Mouse (Mus musculus): ENCODE measurements at regions not wholly inside any gene's neighbourhood (a gene's known extent, or its start where the extent isn't known, plus 50 kb on each side); places are given as distances from the start of the nearest gene placed in this dataset.

DNA sequence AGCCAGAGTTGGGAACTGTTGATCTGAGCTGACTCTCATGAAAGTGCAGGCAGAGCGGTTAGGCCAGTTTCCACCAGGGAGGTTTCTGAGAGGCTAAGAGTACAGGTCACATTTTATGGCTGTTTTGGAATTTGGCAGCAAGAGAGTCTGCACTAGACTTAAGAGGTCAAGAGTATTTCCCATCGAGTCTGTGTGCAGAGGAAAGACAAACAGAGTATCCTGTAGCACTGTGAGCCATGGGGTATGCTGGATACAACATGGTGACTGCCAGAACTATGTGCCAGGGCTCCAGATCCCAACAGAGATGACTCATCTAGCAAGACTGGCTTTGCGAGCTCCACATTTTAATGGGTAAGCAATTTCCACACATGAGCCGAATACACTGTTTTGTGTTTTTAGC lies 146.0 kb upstream of the Mpped2 start:
- DNase-seq, result no peak

DNA sequence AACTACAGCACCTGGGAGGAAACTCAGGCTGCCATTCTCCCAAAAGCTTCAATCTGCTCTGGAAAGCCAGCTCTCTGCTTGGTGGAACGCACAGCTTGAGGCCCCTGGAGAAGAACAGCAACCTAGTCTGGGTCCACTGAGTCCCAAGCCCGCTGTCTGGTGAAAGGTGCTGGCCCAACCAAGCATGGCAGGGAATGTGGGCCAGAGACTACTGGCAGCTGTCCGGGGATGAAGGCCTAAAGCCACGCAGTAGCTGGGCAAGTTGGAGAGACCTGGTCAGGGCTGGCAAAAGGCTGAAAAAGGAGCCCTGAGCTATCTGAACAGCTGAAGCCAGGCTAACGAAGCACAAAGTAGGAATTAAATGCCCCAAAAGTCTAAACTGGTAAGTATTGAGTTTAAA lies 139.4 kb upstream of the Mpped2 start:
- DNase-seq, result no peak

DNA sequence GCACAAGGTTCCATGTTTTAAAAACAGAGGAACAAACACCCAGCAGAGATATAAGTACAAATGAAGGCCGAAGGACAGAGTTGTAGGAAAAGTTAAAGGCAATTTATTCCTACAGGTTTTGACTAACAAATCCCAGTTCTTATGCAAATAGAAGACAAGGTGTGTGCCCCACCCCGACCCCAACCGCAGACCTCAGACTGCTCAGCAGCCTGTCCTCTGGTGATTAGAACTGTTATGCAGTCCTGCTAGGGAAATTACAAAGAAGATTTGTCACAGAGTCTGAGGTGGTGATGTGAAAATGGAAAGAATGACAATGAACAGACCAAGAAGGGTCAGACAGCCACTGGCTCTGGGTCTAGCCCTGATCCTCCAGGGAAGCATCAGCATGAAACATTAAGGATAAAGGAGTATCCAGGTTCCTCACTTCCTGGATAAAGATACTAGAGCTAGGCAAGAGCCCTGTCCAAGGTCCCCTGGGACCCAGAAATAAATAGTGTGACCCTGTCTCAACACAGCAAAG lies 131.4 kb upstream of the Mpped2 start:
- no peak for DNase-seq

DNA sequence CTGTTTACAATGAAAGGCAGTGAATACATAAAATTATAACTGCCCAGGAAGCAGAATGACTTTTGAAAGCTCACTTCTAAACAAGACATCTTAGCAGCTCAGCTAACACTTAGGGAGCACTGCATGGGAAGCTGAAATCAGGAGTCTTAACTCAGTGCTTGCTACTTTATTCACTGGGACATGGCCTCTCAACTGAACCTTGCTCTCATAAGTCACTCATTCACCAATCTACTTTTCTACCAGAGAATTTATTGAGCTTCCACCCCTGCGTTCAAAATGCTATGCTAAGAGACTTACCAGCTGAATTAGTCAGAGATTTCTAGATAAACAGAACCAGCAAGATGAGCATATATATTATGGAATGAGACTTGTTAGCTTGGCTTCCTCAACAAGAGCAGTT lies 122.8 kb upstream of the Mpped2 start:
- no peak for DNase-seq

DNA sequence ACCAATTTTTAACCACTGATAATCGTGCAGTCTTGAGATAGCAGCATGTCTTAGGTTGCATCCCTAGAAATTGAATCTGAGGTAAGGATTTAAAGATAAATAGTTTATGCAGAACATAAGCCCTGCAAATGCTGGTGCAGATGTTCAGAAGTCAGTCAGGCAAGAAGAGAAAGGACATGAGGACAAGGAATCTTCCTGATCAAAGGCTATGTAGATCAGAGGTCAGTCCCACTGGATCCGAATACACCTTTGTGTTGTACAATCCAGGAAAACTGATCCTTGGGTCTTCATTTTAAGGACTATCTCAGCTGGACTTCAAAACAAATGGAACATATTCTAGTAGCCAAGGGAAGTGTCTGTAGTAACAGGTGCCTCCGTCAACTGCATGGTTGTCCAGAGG lies 121.7 kb upstream of the Mpped2 start:
- DNase-seq, result no peak

DNA sequence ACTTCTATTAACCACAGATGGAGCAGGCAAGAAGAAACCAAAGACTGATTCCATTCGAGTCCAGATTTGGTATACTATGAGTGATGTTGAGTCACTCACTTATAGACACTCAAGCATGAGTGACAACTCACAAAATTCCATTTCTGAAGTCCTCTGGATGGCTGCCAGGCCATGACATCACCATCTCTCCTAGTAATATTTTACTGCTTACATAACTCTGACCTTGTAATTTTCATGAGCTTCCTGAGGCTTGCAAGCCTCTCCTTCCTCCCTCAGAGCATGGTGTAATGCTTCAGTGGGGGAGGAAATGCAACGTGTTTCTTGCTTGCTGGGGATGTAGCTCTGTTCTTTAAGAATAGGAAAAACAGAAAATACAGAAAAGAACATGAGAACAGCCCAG lies 121.2 kb upstream of the Mpped2 start:
- DNase-seq, result no peak

DNA sequence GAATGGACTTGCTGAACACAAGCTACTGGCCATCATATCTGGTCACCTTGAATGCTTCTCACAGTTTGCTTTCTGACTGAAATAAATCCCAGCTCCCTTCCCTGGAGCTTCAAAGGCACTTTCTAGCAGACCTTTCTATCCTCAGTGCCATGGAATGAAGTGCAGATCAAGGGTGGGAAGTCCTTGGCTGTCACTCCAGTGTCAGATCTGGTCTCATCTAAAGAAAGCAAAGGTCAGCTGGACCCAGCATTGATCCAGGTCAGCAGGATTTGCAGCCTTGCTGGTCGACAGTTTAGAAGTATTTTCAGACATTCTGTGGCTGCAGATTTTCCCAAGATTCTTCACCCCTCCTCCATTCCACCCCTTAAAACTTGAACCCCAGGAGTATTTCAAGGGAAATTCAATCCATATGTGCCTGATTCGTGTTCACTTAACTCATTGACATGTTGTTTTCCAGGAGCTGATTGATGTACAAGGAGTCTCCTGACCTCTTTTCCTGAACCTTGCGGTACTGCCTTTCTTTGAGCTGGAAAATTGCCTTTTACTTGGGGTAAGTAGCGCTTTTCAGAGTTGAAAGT lies 116.2 kb upstream of the Mpped2 start:
- DNase-seq, result no peak

DNA sequence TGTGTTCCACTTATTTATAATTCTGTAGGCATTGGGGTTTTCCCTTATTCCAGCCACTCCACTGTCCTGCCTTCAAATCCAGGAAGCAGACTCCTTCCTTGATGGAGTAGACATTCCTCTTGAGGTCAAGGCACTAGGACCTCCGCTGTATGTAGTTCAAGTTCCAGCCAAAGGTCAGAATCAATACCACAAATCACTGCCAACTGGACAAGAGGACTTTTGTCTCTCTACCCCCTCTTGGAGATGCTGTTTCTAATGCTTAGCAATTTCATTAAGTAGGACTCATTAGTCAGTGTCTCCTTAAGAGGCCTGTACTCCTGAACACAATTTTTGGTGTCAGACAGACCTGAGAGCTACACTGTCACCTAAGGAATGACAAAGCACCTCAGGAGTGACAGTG lies 115.0 kb upstream of the Mpped2 start:
- DNase-seq, result no peak

DNA sequence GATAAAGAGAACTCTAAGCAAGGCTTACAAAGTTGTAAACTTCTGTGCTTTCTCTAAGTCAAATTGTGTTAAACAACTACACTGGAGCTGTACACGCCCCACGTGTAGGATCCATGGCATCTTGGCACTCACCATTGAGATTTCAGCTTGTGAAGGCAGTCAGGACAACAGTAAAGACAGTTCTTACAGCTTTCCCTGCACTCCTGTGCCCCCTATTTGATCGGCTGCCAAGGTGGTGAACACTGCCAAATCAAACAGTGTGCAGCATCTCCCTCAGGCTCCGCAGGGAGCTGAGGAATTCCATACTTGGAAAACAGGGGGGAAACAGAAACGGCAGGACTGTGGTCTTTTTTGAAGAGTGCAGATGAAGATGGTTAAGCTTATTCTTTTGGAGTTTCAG lies 112.4 kb upstream of the Mpped2 start:
- DNase-seq, result peak; percentile 44

DNA sequence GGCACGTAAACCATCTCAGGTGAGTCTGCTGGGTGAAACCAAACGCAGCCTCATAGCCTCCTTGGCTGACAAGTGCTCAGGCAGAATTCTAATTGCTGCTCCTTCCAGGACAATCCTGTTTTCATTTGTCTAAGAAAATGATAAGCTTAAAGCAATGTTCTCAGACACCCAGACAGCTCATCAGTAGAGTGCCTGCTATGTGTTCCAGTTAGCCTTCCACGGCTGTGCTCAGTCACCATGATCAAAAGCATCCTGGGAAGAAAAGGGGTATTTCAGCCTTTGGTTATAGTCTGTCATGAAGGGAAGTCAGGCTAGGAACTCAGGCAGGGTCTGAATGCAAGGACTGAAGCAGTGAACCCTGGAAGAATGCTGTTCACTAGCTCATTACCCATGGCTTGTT lies 71.8 kb upstream of the Mpped2 start:
- DNase-seq, result no peak

DNA sequence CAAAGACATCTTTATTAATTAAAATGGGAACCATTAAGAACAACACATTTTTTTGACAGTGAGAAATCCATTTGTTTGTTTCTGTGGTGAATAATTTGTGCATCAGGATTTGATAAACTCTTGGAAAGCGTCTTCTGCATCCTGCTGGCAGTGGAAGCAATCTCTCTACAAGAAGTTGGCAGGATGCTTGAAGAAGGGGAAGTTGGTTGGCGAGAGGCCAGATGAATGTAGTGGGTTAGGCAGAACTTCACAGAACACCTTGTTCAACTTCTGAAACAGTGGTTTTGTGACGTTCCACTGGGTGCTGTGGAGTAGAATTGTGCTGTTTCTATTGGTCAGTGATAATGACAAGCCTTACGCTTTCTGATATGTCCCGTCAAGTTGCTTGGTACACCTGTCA lies 70.7 kb upstream of the Mpped2 start:
- peak; percentile 25 for DNase-seq

DNA sequence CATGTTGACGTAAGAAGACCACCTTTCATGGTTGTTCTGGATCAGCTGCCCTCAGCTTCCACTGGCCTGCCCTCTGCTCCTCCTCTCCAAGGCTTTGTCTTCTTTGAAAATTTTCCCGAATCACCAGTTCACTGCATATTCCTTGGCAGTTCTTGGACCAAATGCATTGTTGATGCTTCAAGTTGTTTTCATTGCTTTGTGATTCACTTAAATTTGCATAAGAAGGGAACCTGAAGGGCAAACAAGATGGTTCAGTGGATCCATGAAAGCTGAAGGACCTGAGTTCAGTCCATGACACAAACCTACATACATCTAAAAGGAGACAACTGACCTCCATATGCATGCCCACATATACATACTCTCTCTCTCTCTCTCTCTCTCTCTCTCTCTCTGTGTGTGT lies 69.4 kb upstream of the Mpped2 start:
- DNase-seq, result no peak

DNA sequence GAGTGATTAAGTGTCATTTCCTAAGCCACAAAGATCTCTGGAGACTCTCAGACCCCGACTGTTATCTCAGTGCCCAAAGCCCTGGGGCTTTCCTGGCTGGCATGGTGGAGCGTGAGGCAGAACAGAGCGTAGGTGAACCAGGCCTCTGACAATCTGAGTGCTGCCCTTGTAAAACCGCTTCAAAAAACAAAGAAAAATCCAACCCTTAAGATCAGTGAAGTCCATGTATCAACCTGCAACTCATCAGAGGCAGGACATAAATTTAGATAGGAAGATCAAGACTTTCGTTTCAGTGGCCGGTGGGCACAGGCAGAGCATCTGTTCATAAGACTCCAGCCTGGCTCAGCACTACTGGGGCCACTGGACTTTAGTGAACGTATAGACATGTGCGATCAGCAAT lies 61.1 kb upstream of the Mpped2 start:
- no peak for DNase-seq

All from right cerebral cortex, postnatal 4 days (tissue).